Mouse (Mus musculus) adrenal gland, postnatal 14 days (tissue): ENCODE measurements at regions not wholly inside any gene's neighbourhood (a gene's known extent, or its start where the extent isn't known, plus 50 kb on each side); places are given as distances from the start of the nearest gene placed in this dataset.
A peak's percentile ranks its signal among the peaks of the same experiment; 100 is the strongest.

Experiments used
- DNase-seq: peaks from one replicate; pipeline ENCODE4 v3.0.0; 2021; ENCODE audit warnings: mixed read lengths

DNA sequence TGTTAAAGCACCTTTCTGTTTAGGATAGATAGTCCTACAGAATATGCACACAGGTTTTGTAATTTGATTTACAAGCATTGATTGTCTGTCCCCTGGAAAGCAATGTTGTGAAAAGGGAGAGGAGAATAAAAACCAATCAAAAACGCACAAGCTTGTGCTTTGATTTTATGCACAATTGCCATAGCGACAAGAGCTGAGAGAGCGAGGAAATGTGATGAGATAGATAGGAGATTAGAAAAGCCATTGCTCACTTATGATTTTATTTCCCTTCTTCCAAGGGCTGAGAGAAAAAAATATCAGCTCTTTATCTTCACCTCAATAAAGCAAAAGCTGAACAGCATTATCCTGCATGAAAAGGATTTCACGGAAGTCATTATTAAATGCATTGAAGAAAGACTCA is 133.0 kb upstream of the Nrxn1 start:
- DNase-seq = no peak

DNA sequence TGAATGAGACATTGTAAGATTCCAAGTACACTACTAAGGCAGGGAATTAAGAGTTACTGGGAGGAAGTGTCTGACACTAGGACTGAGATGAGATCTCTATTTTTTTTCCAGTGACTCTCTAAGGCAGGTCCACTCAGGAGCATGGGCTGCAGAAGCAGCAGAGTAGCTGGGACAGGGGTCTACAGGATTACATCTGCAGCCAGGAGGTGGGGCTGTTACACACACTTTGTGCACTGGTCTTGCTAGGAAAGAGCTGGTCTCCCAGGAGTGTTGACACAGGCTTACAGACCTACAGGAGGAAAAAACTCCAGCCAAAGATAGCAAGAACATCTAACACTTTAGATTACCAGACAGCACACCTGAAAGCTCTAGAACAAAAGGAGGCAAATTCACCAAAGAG is 123.6 kb upstream of the Nrxn1 start:
- DNase-seq = peak; percentile 41

DNA sequence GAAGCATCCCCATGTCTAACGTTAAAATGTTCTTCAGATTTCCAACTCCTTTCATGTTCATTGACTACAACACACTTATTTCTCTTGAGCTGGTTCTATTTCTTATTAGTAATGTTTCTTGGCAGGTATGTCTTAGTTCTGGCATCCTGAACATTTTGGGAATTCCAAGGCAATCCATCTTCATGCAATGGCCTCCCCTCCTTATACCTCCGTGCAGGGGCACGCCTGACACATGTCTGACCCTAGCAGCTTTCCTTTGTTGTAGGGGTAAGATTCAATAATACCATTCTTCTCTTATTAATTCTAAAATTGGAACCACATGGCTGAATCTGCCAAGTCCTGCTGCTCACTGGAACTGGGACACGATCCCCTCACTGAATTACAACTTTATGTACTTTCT is 89.7 kb upstream of the Nrxn1 start:
- DNase-seq = no peak

DNA sequence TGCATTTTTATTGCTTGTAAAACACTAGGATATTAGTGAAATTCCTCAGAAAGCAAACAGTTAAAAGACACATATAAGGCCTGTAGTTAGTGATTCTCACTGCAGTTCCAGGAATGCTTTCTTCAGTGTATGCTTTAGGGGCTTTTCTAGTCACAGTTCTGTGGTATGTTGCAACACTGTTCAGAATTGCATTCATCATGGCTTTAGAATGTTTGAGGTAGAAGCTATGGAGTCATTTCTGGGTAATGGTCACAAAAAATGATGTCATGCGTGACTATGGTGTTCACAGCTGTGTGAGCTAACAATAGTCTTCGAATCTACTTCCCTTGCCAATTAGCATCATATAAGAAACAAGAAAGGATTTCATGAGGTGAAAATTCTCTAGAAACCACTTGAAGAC is 69.0 kb upstream of the Nrxn1 start:
- DNase-seq = no peak
